Mouse (Mus musculus): Measurements from ENCODE around the gene Slc39a11. TPM values are rescaled to one million over a fixed set of nuclear protein-coding genes. Genes with fewer than 3 reads are reported as not detected.

Slc39a11 gene
- polyA plus RNA-seq, 1 experiment from 2014 or later: 20.1 TPM

DNA sequence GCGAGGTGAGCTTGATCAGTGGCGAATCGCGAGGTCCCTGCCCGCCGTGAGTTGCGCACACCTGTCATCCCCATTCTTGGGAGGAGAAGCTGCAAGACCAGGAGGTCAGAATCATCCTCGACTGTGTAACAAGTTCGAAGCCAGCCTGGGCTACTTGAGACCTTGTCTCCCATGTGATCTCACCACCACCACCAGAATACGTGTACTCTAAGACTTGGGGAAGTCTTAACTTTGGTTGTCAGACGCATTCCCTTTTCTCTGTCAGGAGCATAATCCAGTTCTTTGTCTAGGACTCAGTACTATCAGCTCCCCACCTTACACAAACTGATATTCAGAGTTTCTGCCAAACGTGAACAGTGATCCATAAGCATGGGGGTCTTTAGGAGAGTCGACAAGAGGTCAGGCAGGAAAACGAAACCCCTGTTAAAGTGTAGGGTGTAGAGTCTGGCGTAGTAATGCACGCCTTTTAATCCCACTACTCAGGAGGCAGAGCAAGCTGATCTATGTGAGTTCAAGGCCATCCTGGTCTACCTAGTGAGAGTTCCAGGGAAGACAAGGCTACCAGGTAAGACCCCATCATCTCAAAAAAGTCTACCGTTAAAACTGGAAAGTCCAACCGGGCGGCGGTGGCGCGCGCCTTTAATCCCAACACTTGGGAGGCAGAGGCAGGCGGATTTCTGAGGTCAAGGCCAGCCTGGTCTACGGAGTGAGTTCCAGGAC, 35.0 kb upstream of the Slc39a11 start:
- H3K4me1 ChIP-seq (replicated peaks; ENCODE audit: control insufficient read depth, insufficient read depth, low read length): peaks cover 4% of the 10 kb centered on the region; the same call in 1 of the 2 replicates

DNA sequence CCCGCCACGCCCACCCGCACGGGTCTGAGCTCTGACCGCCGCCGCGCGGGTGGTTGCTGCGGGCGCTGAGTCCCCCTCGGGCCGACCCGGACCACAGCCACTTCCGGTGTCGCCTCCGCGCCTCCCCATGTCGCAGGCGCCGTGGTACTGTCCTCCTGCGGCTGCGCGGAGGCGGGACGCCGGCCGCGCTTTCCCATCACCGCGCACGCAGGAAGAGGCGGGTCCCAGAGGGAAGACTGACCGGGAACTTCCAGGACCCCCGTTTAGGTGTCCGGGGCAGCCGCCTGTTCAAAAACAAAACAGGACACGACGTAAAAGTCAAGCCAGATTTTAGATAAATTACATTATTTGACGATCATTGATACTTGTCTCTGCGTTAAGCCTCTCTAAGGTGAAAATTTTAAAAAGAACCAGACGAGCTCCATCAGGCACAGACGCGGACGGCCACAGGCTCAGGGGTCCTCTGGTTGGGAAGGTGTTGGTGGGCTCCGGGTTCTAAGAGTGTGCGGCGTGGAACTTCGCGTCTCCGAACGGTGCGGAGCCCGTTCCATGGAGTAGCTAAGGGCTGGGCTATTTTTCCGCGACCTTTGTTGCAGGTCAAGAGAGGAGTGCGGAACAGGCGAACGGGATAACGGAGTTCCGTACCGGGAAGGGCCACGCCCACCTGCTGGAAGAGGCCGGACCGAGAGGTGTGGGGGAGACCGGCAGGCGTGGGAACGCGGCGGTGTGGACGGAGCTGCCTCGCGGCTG, 34.3 kb upstream of the Slc39a11 start, which contains the start of the genes Fam104a and D11Wsu47e:
Gene Fam104a, minus strand, starts transcription at position 199 of the 750 bp plus-strand sequence.
Gene D11Wsu47e, plus strand, starts transcription at position 456 of the 750 bp plus-strand sequence.
- peak; percentile 93 for ATAC-seq (ENCODE audit: low FRiP score)
- DNase-seq (ENCODE audit: low spot score): peak; percentile 95
- peak within 1 kb of the TSS; percentile 91 for H3K9ac ChIP-seq (ENCODE audit: low read depth, low read length)
- peaks cover 4% of the 10 kb centered on the region; the same call in 1 of the 2 replicates for H3K4me1 ChIP-seq (replicated peaks; ENCODE audit: control insufficient read depth, insufficient read depth, low read length)
- peak within 1 kb of the TSS; percentile 86 for H3K4me2 ChIP-seq (replicated peaks; ENCODE audit: low read depth, low read length)
- H3K27me3 ChIP-seq (ENCODE audit: control insufficient read depth, insufficient read depth, low read length): no peaks in the 10 kb centered on the region
- no peaks in the 10 kb centered on the region for H3K9me3 ChIP-seq (ENCODE audit: control insufficient read depth, low read length)
- H3K36me3 ChIP-seq (ENCODE audit: control insufficient read depth, insufficient read depth, low read length): peaks cover 5% of the 10 kb centered on the region; the same call in 1 of the 2 replicates
- H3K4me3 ChIP-seq (ENCODE audit: low read depth, low read length): peak within 1 kb of the TSS; percentile 51
- peak within 1 kb of the TSS; percentile 90 for H3K27ac ChIP-seq (ENCODE audit: low read depth, low read length)
- WGBS: under 1% methylated on average over 70 of the region's 73 CpGs

More for the DNA sequence above, 35.0 kb upstream of the Slc39a11 start:
- WGBS: 44% methylated on average over 25 of the region's 25 CpGs
- Histone ChIP-seq H3K36me3 (ENCODE audit: control insufficient read depth, insufficient read depth, low read length) (peaks cover 8% of the 10 kb centered on the region; the same call in 1 of the 2 replicates), H3K4me2 (replicated peaks; ENCODE audit: low read depth, low read length) (peak overlapping the region; percentile 62), H3K9ac (ENCODE audit: low read depth, low read length) (peak overlapping the region; percentile 24), H3K4me3 (ENCODE audit: low read depth, low read length) (peak overlapping the region; percentile 51), H3K27me3 (ENCODE audit: control insufficient read depth, insufficient read depth, low read length) (no peaks in the 10 kb centered on the region), H3K9me3 (ENCODE audit: control insufficient read depth, low read length) (no peaks in the 10 kb centered on the region), H3K27ac (ENCODE audit: low read depth, low read length) (no peak overlapping the region)
- DNase-seq (ENCODE audit: low spot score) (no peak), ATAC-seq (ENCODE audit: low FRiP score) (no peak)

DNA sequence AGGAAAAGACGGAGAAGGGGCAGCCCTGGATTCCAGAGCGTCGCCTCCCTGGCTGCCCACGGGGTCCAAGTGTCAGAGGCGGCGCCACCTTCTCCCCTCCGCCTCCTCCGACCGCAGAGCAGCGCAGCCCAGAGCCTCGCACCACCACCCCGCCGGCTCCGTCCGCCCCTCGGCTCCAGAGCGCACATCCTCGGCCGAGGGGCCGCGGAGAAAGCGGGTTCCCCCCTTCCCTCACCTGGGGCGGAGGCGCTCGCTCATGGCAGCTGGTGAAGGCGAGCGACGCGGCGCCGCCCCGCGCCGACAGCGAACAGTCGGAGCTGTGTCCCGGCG, 33.7 kb upstream of the Slc39a11 start:
- Histone ChIP-seq H3K4me3 (ENCODE audit: low read depth, low read length) (peak overlapping the region; percentile 51), H3K27me3 (ENCODE audit: control insufficient read depth, insufficient read depth, low read length) (no peaks in the 10 kb centered on the region), H3K9ac (ENCODE audit: low read depth, low read length) (peak overlapping the region; percentile 91), H3K36me3 (ENCODE audit: control insufficient read depth, insufficient read depth, low read length) (peaks cover 5% of the 10 kb centered on the region; the same call in 1 of the 2 replicates), H3K4me1 (replicated peaks; ENCODE audit: control insufficient read depth, insufficient read depth, low read length) (peaks cover 4% of the 10 kb centered on the region; the same call in 1 of the 2 replicates), H3K4me2 (replicated peaks; ENCODE audit: low read depth, low read length) (peak overlapping the region; percentile 86), H3K27ac (ENCODE audit: low read depth, low read length) (peak overlapping the region; percentile 90), H3K9me3 (ENCODE audit: control insufficient read depth, low read length) (no peaks in the 10 kb centered on the region)
- ATAC-seq (ENCODE audit: low FRiP score) (peak; percentile 80), DNase-seq (ENCODE audit: low spot score) (no peak)
- WGBS: 0% methylated on average over 30 of the region's 38 CpGs

DNA sequence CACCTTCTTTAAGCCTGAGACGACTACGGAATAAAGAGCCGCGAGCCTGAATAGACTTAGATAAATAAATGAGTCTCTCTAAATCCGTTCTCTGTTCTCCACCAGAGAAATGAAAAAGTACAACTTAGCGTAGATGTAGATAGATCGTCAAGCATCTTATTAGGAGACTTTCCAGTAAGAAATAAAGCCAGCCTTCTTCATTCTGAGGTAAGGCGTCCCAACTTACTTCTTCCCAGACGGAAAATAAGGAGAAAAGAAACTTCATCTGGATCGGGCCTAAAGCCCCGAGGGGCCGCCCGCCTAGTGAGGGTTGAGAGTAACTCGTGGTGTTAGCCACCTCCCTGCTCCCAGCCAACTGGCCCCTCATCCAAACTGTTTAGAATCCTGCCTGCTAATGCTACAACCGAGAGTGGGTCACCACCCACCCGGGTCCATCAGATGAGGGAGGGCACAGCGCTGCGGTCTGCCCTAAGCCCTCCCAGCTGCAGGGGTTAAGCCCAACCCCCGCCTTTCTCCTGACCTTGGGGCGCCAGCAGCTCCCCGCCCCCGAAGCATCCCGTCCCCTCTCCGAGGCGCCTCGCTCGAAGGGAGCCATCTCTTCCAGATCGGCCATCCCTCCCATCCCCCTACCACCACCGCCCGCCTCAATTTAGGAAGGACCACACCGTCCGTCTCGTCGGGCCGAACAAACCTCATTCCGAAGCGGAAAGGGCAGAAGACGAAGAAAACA, 33.2 kb upstream of the Slc39a11 start:
- DNase-seq (ENCODE audit: low spot score): peak; percentile 66
- Histone ChIP-seq H3K36me3 (ENCODE audit: control insufficient read depth, insufficient read depth, low read length) (peaks cover 3% of the 10 kb centered on the region; the same call in 1 of the 2 replicates), H3K27ac (ENCODE audit: low read depth, low read length) (peak overlapping the region; percentile 90), H3K27me3 (ENCODE audit: control insufficient read depth, insufficient read depth, low read length) (no peaks in the 10 kb centered on the region), H3K4me1 (replicated peaks; ENCODE audit: control insufficient read depth, insufficient read depth, low read length) (peaks cover 4% of the 10 kb centered on the region; the same call in 1 of the 2 replicates), H3K4me3 (ENCODE audit: low read depth, low read length) (peak overlapping the region; percentile 51), H3K9me3 (ENCODE audit: control insufficient read depth, low read length) (no peaks in the 10 kb centered on the region), H3K9ac (ENCODE audit: low read depth, low read length) (peak overlapping the region; percentile 91), H3K4me2 (replicated peaks; ENCODE audit: low read depth, low read length) (peak overlapping the region; percentile 86)
- peak; percentile 39 for ATAC-seq (ENCODE audit: low FRiP score)
- 4% methylated on average over 37 of the region's 38 CpGs for whole genome bisulfite sequencing

DNA sequence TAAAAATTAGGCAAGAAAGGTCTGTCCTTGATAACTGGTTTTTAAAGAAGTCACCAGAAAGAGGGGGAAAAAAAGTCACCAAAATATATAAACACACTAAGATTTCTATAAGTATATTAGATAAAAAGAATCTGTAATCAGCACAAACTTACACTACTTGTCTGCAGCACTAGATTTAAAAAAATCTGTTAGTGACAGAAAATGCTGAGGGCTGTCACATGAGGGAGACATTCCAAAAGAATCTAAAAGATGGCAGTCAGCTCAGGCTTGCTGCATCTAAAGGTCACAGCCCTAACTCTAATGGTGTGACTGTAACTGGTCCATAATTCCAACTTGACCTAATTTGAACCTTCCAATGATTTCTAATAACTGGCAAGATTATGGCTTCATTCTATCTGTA, 32.1 kb upstream of the Slc39a11 start:
- H3K9ac ChIP-seq (ENCODE audit: low read depth, low read length): no peak overlapping the region
- no peak overlapping the region for H3K4me2 ChIP-seq (replicated peaks; ENCODE audit: low read depth, low read length)
- H3K4me3 ChIP-seq (ENCODE audit: low read depth, low read length): peak overlapping the region; percentile 4; the same call in 1 of the 2 replicates

DNA sequence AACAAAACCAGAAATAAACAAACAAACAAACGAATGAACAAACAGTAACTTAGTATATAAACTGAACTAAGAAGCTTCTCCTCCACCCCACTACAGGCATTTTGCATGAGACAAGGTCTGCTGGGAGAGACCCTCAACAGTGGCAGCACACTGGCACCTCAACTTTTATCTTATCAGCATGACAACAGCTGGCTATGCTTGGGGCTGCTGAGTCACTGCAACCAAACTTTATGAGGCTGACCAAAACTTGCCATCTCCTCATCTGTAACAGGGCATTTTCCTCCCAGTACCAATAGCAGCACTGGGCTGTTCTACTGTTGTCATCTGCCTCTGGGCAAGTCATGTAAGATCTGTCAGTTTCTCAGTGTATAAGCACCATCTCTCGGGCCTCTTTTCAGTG, 31.1 kb upstream of the Slc39a11 start:
- 92% methylated on average over 2 of the region's 2 CpGs for WGBS
- no peak overlapping the region for H3K4me3 ChIP-seq (ENCODE audit: low read depth, low read length)
- no peak for DNase-seq (ENCODE audit: low spot score)

More for the DNA sequence above, 32.1 kb upstream of the Slc39a11 start:
- Histone ChIP-seq H3K27ac (ENCODE audit: low read depth, low read length) (no peak overlapping the region), H3K27me3 (ENCODE audit: control insufficient read depth, insufficient read depth, low read length) (no peaks in the 10 kb centered on the region), H3K36me3 (ENCODE audit: control insufficient read depth, insufficient read depth, low read length) (no peaks in the 10 kb centered on the region), H3K4me1 (replicated peaks; ENCODE audit: control insufficient read depth, insufficient read depth, low read length) (peaks cover 4% of the 10 kb centered on the region; the same call in 1 of the 2 replicates), H3K9me3 (ENCODE audit: control insufficient read depth, low read length) (no peaks in the 10 kb centered on the region)
- no peak for ATAC-seq (ENCODE audit: low FRiP score)
- no peak for DNase-seq (ENCODE audit: low spot score)

DNA sequence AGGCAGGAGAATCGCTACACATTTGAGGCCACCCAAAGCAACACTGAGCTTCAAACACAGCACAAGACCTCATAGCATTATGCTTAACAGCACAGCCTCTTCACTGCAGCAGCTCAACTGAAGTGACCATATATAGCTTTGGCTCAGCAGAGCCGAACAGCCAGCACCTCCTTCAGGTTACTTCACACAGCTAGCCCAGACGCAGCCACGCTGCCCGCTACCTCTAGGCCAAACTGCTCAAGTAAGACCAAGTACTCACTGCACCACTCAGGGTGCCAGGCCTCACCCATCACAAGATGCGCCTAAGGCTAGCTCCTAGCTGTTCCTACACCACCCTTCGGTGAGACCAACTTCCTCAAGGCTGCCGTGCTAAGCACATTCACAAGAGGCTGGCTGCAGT, 28.5 kb upstream of the Slc39a11 start:
- H3K4me1 ChIP-seq (replicated peaks; ENCODE audit: control insufficient read depth, insufficient read depth, low read length): peaks cover 2% of the 10 kb centered on the region; the same call in 1 of the 2 replicates
- H3K27ac ChIP-seq (ENCODE audit: low read depth, low read length): no peak overlapping the region
- no peak overlapping the region for H3K9ac ChIP-seq (ENCODE audit: low read depth, low read length)
- no peak overlapping the region for H3K4me3 ChIP-seq (ENCODE audit: low read depth, low read length)
- H3K4me2 ChIP-seq (replicated peaks; ENCODE audit: low read depth, low read length): no peak overlapping the region
- 88% methylated on average over 8 of the region's 8 CpGs for WGBS
- no peaks in the 10 kb centered on the region for H3K36me3 ChIP-seq (ENCODE audit: control insufficient read depth, insufficient read depth, low read length)
- no peak for DNase-seq (ENCODE audit: low spot score)
- no peak for ATAC-seq (ENCODE audit: low FRiP score)
- H3K27me3 ChIP-seq (ENCODE audit: control insufficient read depth, insufficient read depth, low read length): no peaks in the 10 kb centered on the region
- no peaks in the 10 kb centered on the region for H3K9me3 ChIP-seq (ENCODE audit: control insufficient read depth, low read length)

More for the DNA sequence above, 31.1 kb upstream of the Slc39a11 start:
- no peak overlapping the region for H3K4me2 ChIP-seq (replicated peaks; ENCODE audit: low read depth, low read length)
- H3K9me3 ChIP-seq (ENCODE audit: control insufficient read depth, low read length): no peaks in the 10 kb centered on the region
- ATAC-seq (ENCODE audit: low FRiP score): no peak
- no peaks in the 10 kb centered on the region for H3K36me3 ChIP-seq (ENCODE audit: control insufficient read depth, insufficient read depth, low read length)
- H3K27ac ChIP-seq (ENCODE audit: low read depth, low read length): no peak overlapping the region
- H3K4me1 ChIP-seq (replicated peaks; ENCODE audit: control insufficient read depth, insufficient read depth, low read length): peaks cover 2% of the 10 kb centered on the region; the same call in 1 of the 2 replicates
- H3K9ac ChIP-seq (ENCODE audit: low read depth, low read length): no peak overlapping the region
- H3K27me3 ChIP-seq (ENCODE audit: control insufficient read depth, insufficient read depth, low read length): no peaks in the 10 kb centered on the region

DNA sequence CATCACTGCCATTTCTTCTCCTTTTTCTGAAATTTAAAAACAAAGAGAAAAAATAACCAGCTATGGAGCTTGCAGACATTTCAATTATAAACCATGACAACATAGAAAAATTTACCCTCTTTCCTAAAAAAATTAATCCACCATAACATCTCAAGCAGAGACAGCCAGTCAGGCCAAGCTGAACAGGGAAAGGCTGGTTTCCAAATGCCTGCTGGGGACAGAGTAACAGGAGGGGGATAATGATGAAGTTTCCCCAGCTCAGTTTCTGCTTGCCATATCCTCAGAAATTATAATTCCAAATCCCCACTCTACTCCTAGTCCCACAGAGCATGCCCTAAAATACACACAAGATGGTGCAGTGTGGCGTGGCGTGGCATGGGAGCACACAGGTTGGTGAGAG, 27.5 kb upstream of the Slc39a11 start:
- Histone ChIP-seq H3K9ac (ENCODE audit: low read depth, low read length) (no peak overlapping the region), H3K4me1 (replicated peaks; ENCODE audit: control insufficient read depth, insufficient read depth, low read length) (peaks cover 2% of the 10 kb centered on the region; the same call in 1 of the 2 replicates), H3K4me3 (ENCODE audit: low read depth, low read length) (no peak overlapping the region), H3K4me2 (replicated peaks; ENCODE audit: low read depth, low read length) (no peak overlapping the region), H3K27me3 (ENCODE audit: control insufficient read depth, insufficient read depth, low read length) (no peaks in the 10 kb centered on the region), H3K36me3 (ENCODE audit: control insufficient read depth, insufficient read depth, low read length) (no peaks in the 10 kb centered on the region), H3K9me3 (ENCODE audit: control insufficient read depth, low read length) (no peaks in the 10 kb centered on the region), H3K27ac (ENCODE audit: low read depth, low read length) (no peak overlapping the region)
- ATAC-seq (ENCODE audit: low FRiP score): no peak
- no peak for DNase-seq (ENCODE audit: low spot score)
- 98% methylated on average over 2 of the region's 2 CpGs for WGBS

All from hindbrain, embryonic 11.5 days (tissue).